Mouse (Mus musculus): Measurements from ENCODE around the gene Zdhhc5.
A peak's percentile ranks its signal among the peaks of the same experiment; 100 is the strongest.
"Not testable (repeated sequence)": the region's sequence is repeated elsewhere in the genome, so short reads cannot be mapped to it uniquely, and the experiment has no call there.

Gene Zdhhc5

DNA sequence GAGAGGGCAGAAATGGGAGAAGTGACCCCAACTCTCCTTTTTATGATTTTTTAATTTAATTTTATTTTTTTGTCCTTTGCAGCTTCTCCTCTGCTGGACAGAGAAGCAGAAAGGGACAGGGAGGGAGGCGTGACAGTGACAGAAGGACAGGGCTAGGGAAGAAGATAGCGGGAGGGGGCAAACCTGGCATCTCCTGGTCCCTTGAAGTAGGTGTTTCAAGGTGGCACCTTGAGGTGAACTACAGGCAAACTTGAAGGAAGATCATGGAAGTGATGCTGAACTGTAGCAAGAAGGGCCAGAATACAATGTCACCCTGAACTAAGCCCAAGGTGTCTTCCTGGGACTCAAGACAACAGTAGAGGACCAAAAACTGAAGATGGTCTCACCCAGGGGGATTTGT is 19.9 kb upstream of the Zdhhc5 start:
- DNase-seq (ENCODE audit: low spot score), result no peak

DNA sequence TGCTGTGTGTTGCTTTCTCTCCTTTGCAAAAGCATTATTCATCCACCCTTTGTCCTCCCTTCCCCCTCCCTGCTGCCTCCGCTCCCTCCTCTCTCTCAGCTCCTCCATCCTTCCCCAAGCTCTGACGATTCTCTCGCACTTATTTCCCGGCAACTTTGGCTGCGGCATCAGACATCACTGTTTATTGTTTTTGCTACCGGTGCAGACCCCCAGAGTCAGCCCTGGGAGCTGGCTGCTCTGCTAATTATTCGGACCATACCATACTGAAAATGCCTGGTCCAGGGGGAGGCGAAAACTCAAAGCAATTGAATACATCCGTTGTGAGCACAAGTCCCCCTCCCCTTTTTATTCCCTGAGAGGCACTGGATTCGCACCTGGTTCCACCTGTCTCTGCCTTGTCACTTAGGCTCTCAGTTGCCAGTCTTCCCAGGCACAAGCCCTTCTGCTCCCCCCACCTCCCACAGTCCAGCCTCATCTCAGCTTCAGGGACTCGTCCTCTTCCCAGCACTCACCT is 19.4 kb upstream of the Zdhhc5 start:
- DNase-seq (ENCODE audit: low spot score), result no peak

DNA sequence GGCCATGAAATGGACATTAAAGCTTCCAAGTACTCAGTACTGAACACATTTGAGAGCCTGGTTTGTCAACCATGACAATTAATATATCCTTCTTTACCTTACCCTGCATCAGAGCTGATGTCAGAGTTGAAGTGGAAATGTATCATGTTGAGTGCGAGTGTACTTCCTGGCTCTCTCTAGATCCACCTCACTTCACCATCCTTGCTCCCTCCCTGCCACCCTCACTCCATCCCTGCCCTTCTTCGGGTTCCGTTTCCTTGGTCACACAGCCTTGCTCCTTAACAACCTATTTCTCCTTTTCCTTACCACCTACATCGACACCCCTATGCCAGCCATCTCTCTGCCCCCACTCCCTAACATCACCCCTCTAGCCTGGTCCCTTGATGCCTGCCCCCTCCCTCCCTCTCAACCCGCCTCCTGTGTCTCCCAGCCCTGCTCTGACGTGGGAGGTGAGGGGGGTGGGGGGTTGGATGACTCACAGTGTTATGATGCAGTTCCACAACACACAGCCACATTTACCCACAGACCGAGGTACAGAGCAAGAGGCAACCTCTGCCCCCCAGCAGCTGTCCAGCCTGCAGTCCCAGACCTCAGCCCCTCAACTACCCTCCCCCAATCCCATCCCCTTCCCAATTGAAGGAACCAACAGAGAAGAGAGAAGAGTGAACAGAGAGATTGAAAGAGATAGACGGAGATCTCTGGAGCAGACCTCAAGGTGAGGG is 18.8 kb upstream of the Zdhhc5 start, which contains the start of gene Ypel4:
TSS of gene Ypel4 (plus strand) at position 480 of the 722 bp plus-strand sequence.
- peak; percentile 54 for DNase-seq (ENCODE audit: low spot score)

DNA sequence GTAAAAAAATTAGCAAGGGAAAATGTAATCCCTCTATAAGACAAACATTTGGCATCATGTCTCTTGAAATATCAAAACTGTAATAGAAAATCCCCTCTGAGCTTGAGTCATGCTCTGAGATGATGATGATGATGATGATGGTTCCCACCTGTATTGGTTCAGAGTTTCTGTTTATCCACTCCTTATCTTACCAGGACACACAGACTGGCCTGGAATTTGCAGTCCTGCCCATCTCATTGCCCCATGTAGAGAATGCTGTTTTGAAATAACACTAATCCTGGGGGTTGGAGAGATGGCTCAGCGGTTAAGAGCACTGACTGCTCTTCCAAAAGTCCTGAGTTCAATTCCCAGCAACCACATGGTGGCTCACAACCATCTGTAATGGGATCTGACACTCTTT is 17.4 kb upstream of the Zdhhc5 start:
- DNase-seq (ENCODE audit: low spot score), result no peak

DNA sequence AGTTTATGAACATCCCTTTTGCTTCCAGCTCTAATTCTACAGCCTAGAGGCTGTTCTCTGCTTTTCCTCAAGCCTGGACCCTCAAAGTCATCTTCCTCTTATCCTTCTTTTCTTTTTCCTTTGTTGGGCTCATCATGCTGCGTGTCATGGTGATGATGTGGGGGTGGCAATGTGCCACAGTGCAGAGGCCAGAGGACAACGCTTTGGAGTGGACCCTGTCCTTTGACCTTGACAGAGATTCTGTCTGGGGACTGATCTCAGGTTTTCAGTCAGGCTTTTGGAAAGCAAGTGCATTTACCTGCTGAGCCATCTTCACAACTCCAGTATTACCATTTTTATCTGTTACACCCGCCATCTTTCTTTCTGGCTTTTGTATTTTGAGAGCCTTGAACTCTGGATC is 16.2 kb upstream of the Zdhhc5 start:
- DNase-seq (ENCODE audit: low spot score), result no peak

DNA sequence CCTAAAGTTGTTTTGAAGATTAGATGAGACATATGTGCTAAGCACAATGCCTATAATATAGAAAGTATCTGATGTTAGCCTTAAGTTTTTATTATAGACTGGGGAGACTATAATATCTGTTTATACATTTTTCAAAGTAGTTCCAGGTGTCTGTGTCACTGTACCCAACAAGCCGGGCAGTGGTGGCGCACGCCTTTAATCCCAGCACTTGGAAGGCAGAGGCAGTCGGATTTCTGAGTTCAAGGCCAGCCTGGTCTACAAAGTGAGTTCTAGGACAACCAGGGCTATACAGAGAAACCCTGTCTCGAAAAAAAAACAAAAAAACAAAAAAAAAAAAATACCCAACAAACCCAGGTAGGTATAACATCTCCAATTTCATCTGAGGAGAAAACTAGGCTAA is 13.2 kb upstream of the Zdhhc5 start:
- not testable (repeated sequence) for DNase-seq (ENCODE audit: low spot score)

DNA sequence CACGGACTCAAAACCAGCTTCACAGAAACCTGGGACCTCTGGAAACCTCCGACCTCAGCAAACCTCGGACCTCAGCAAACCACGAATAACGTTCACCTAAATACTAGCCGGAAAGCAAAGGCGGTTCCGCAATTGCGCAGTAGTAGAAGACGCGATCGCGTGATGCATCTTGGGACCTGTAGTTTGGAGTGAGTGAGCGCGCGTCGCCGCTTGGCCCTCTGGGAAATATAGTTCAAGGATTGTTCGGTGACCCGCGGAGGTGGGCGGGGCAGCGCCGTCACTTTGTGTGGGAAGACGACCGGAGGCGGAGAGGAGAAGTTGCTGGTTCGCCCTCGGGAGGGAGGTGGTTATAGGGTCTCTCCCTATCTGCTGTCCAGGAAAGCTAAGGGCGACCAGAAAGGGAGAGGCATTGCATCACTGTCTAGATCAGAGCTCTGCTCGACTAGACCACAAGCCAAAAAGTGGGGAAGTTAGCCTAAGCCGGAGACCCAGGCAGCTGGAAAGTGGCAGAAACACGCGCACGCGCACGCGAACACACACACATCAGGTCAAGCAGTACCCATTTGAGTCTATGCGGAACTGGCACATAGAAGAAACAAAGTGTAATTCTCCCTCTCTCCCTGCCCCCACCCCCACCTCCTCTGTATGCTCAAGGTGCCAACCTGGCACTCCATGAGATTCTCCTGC is 12.3 kb upstream of the Zdhhc5 start, which contains the start of gene Clp1:
TSS of gene Clp1 (minus strand) at position 179 of the 687 bp plus-strand sequence.
- DNase-seq (ENCODE audit: low spot score), result peak; percentile 97

DNA sequence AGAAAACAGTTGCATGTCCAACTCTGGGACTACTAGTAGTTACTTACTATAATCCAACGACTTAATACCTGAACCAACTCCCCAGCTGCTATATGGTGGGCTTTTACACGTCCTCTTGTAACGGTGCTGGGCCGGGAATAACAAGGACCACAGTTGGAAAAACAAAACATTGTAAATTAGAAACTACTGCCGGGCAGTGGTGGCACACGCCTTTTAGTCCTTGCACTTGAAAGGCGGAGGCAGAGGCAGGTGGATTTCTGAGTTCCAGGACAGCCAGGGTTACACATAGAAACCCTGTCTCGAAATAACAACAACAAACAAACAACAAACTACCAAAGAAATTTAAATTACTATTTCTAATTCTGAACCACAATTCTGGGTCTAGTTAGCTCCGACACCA is 11.7 kb upstream of the Zdhhc5 start:
- no peak for DNase-seq (ENCODE audit: low spot score)

DNA sequence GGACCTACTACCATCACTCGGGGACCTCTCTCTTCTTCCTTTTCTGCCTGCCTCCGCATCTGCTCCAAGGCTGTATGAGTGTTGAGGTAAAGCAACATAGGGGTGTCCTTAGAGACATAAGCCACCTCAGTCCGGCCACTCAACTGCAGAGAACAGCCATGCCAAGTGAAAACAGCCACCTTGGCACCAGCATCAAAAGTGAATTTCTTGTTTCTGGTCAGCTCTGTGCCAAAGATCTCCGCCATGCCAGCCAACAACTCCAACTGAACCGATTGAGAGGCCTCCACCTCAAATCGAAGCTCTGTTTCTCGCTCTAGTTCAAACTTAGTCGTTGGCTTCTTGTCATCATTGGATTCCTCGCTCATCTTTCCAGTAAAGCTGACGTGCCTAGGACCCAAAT is 10.8 kb upstream of the Zdhhc5 start:
- DNase-seq (ENCODE audit: low spot score), result no peak

DNA sequence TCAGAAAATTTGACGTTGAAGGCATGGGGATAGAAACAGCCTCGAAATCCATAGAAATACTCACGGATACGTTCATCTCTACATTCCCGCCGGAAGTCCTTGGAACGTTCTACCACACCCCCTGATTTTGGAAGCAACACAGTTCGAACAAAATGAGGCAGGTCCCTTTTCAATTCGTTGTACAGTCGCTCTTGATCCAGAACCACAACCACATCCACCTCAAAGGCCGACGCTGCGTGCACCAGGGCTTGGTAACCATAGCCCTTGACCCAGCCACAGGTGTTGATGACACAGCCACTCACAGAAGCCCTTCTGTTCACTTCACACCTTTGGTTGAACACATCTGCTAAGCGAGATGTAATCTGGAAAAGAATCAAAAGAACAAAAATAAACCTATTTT is 8.9 kb upstream of the Zdhhc5 start:
- DNase-seq (ENCODE audit: low spot score), result no peak

DNA sequence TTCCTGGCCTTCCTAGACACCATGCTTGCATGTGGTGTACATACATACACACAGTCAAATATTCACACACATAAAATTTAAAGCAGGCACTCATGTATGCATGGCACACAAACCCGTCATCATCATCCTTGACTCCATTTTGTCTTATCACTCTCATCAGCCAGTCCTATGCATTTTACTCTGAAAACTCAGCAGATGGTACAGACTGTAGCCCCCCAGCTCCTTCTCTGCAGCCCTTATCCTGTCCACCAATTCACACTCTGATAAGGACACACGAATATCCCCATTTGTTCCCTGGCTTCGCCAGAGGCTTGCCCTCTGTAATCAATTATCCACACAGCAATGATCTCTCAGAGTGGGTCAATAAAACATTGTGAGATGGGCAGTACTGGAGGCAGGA is 6.2 kb upstream of the Zdhhc5 start:
- DNase-seq (ENCODE audit: low spot score), result no peak

DNA sequence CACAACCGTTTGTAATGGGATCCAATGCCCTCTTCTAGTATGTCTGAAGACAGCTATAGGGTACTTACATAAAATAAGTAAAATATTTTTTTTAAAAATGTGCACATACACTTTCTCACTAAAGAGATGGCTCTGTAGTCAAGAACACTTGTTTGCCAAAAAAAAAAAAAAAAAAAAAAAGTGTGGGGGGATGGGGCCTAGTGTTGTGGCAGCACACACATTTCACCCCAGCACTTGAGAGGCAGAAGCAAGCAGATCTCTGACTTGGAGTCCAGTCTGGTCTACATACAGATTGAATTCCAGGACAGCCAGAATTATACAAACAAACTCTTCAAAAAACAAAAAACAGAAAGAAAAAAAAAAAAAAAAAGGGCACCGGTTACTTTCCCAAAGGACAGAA is 5.7 kb upstream of the Zdhhc5 start:
- no peak for DNase-seq (ENCODE audit: low spot score)

DNA sequence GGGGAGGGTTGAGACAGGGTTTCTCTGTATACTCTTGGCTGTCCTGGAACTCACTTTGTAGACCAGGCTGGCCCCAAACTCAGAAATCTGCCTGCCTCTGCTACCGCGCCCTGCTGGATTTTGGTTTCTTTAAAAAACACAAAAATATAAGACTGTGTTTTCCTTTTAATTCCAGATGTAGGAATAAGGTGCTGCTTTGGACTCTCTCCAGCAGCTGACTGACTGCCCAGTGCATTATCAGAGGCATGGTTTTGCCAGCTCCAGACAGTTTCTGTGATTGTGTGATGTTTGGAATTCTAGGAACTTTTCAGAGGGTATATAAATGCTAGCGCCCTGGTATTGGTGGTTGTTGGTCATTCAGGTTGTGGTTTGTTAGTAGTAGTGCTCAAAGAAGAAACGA is 2.4 kb upstream of the Zdhhc5 start:
- no peak for DNase-seq (ENCODE audit: low spot score)

DNA sequence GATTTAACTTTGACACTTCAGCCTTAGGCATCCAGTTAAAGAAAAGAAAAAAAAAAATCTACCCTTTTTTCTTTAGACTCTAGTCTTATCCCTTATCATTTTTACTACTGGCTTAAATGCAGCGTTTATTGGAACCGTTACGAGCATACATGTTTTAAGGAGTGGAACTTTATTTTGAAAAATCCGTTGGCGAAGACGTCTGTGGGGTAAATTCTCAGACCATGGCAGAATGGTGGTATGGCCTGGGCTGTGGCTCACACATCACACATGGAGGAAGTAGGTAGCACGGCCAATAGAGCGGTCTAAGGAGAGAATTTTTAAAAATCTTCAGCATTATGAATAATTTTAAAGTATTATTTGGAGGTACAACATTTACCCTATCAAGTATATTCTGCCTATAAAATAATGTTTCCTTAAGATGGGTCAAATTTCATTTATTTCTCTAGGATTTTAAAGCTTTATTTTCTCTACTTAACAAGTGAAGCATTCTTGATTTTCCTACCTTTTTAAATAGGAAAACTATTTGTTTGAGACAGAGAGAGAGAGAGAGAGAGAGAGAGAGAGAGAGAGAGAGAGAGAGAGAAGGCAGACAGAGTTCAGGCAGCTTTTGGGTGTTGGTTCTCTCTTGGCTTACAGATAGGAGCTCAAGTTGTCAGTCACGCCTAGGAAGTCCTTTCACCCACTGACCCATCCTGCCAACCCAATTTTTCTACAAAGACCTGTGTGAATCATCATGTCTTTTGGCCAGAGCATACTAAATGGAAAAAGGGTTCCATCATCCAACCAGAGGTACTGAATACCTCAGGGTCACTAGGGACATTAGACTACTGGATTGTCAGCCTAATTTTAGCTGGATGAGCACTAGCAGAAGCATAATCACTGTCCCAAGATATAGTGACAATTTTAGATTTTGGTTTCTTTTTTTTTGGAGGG is 1.7 kb upstream of the Zdhhc5 start:
- DNase-seq (ENCODE audit: low spot score), result no peak

DNA sequence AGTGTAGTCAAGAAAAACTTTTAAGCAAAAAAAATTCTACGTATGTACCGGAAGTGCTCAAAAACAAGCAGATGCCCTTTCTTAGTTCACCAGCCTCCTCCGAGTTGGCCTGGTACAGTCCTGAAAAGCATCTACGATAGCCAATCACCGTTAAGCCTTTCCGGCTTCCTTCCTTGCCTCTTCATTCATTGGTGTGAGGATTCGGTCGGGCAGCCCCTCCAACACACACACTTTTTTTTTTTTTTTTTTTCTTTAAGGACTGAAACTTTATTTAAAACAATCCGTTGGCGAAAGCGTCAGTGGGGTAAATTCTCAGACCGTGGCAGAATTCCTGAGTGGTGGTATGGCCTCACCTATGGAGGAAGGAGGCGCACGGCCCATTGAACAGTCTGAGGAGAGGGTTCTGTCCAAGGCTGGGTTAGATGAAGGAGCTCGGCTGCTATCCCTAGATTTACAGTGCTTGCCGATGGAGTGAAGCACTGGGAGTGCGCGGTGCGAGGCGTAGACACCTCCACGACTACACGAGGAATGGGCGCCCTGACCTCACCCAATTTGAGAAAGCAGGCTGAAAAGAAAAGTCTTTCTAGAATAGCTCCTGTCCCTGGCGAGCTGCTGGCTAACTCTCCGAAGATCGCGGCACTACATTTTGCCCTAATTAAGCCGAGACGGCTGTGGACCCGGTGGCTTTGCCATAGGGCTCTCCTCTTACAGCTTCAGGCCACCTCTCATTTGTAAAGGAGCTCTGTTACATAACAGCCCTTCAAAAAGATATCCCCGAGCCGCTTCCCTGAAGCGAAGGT is 782 bp upstream of the Zdhhc5 start:
- peak; percentile 68 for DNase-seq (ENCODE audit: low spot score)

DNA sequence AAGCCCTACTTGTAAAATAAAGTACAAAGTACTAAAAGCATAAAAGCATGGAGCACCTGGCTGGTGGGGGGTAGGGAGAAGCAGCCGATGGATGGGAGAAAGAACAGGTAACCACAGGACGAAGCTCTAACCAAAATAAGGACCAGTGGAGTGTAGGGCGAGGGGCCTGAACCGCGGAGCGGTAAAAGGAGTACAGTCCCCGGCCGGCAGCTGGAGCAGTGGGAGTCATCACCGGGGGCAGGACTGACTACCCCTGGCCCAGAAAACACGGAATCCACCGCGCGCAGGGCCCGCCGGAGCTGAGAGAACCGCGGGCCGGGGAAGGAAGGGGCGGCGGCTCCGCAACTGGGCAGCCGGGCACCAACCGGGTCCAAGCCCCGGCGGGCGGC is 564 bp downstream of the Zdhhc5 start:
- DNase-seq (ENCODE audit: low spot score), result no peak

DNA sequence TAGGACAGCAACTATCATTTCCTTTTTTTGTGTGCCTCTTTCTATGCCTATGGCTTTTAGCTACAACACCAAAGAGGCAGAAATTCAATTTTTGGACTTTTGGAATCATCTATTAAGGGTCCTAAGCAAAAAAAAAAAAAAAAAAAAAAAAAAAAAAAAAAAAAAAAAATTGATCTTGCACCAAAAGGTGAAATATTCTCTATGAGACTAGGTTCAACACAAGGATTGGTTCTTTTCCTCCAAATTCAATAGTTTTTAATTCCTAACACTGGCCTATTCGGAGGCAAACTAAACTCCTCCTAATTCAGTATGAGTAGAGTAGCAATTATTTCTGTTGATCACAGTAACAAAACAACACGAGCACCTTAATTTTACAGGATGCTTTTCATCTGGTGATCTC is 3.1 kb downstream of the Zdhhc5 start:
- no peak for DNase-seq (ENCODE audit: low spot score)

DNA sequence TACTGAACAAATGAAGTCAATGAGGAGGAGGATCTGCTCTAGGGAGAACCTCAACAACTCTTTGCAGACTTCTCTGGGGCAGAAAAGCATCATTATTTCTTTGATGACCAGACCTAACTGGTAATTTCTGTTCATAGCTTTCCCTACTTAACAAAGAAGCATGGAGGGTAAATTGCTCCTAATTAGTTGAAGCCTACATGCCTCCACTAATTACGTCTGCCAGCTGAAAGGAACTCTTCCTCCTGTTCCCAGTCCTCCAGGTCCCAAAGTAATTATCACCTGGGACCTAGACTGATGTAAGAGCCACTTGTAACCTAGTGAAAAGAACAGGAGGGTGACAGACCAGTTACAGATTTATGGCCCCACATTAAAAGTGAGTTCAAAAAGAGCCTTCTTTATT is 7.5 kb downstream of the Zdhhc5 start:
- no peak for DNase-seq (ENCODE audit: low spot score)

DNA sequence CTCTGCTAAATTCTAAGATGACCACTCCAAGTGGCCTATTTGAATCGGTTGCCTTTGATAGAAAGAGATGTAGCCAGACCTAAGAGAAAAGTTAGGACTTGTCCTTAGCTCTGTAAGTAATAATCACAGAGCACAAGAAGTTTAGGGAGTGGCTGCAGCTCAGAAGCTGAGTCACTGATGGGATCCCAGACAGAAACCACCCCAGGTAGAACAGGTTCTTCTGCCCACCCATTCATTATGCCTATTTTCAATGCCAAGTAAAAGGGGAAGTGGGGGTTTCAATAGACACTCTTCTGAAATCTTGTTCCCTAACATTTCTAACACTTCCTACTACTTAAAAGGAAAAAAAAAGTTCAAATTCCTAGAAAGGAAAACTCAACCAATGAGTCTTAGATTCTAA is 9.7 kb downstream of the Zdhhc5 start:
- DNase-seq (ENCODE audit: low spot score), result no peak

DNA sequence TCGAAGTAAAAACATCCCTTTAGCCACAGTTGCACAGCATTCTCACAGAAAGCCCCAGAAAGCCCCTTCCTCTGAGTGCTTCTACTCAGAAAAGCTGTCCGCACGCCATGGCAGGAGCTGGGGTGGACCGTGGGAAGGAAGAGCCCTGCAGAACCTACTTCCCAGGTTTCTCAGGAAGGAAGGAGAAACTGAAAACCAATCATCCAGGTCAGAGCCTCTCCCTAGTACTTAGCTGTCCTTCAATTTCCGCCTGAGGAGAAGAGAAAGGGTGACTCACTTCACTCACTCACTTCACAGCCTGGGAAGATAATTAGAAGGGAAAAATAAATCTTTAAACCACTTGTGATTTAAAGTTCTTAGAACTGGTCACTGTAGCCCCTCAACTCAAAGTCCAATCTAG is 10.7 kb downstream of the Zdhhc5 start:
- DNase-seq (ENCODE audit: low spot score), result no peak

DNA sequence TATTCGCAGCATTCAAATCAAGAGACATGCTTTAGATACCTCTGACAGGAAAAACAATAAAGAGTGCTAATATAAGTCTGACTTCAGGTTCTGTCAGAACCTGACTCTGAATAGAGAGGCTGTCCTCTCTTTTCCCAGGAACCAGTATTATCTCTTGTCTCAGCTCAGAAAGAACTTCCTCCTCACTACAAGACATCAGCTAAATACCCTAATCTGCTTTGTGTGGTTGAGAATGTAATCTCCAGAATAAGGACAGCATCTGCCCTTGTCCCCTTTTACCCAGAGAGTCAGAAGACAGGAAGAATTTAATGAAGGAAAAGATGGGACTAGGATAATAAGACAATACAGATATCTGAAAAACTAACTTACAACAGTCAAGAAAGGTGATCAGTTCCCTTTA is 11.5 kb downstream of the Zdhhc5 start:
- no peak for DNase-seq (ENCODE audit: low spot score)

Data from spleen, adult 12 weeks (tissue).